Mouse (Mus musculus) layer of hippocampus, adult 18-20 months (tissue): Measurements from ENCODE around the gene Esrra. TPM values are rescaled to one million over a fixed set of nuclear protein-coding genes. Genes with fewer than 3 reads are reported as not detected.
"Not testable (repeated sequence)": the region's sequence is repeated elsewhere in the genome, so short reads cannot be mapped to it uniquely, and the experiment has no call there.

Experiments
- DNase-seq, 2 experiments: peaks; one replicate each; pipeline ENCODE4 v3.0.0; 2022; ENCODE audit warnings: low spot score in 2 of 2
- microRNA-seq, 2 experiments: library from miRNA; unstranded; fragments of <30 nt; microRNA quantifications; one replicate each; pipeline ENCODE4 v1.2.0; 2021
- total RNA-seq, 2 experiments: library from RNA; stranded (reverse); gene quantifications; 2 replicates each; pipeline ENCODE4 v1.2.3; 2021

The Esrra gene
- total RNA-seq, 2 experiments from 2014 or later: 59.5 to 59.6 TPM

- DNase-seq: no peak
These were observed 15.4 kb downstream of the Esrra start for GRCm38 (mm10) chr19:6906199-6906598.

- DNase-seq: no peak
These were observed 16.0 kb downstream of the Esrra start for GRCm38 (mm10) chr19:6905498-6906159.

- no peak for DNase-seq
These were observed 16.8 kb downstream of the Esrra start for GRCm38 (mm10) chr19:6904846-6905245.

- no peak for DNase-seq
These were observed 18.6 kb downstream of the Esrra start for GRCm38 (mm10) chr19:6903031-6903430.

- DNase-seq: no peak
These were observed 22.0 kb downstream of the Esrra start for GRCm38 (mm10) chr19:6899641-6900040.

GRCm38 (mm10) chr19:6895608-6896305, 25.9 kb downstream of the Esrra start:
- not testable (repeated sequence) for DNase-seq

GRCm38 (mm10) chr19:6893731-6894451, 27.7 kb downstream of the Esrra start:
- no peak for DNase-seq

GRCm38 (mm10) chr19:6892512-6892911, 29.1 kb downstream of the Esrra start:
- DNase-seq: no peak

- no peak for DNase-seq
These were observed 43.6 kb downstream of the Esrra start for GRCm38 (mm10) chr19:6877965-6878364.

- DNase-seq: no peak
These were observed 44.8 kb downstream of the Esrra start for GRCm38 (mm10) chr19:6876799-6877198.

- no peak for DNase-seq
These were observed 45.8 kb downstream of the Esrra start for GRCm38 (mm10) chr19:6875834-6876233.

- no peak for DNase-seq
These were observed 47.4 kb downstream of the Esrra start for GRCm38 (mm10) chr19:6874257-6874656.

GRCm38 (mm10) chr19:6872701-6873100, 48.9 kb downstream of the Esrra start:
- DNase-seq: no peak

- no peak for DNase-seq
These were observed 49.9 kb downstream of the Esrra start for GRCm38 (mm10) chr19:6871574-6872271.

- no peak for DNase-seq
These were observed 52.3 kb downstream of the Esrra start for GRCm38 (mm10) chr19:6869355-6869754.

- DNase-seq: no peak
These were observed 60.2 kb downstream of the Esrra start for GRCm38 (mm10) chr19:6861451-6861850.

Small RNA genes lying within 50 kb of the gene (microRNA-seq; reads per million reads assigned to microRNA genes)
- gene Mir6990: 6.0 to 6.2 reads per million in 2 experiments

Other genes with a start within 250 kb of the Esrra start
- 10 to 100 TPM; 36.2 to 43.7 TPM for gene Rps6ka4, start 81.2 kb downstream of the Esrra start, total RNA-seq
- 10 to 100 TPM; 13.8 to 16.1 TPM for gene Ccdc88b, start 63.6 kb downstream of the Esrra start, total RNA-seq
- 10 to 100 TPM; 43.1 to 53.9 TPM for gene Trmt112, start 12.1 kb downstream of the Esrra start, total RNA-seq
- gene Prdx5, start 11.7 kb downstream of the Esrra start, total RNA-seq: 100 to 1,000 TPM; 383 to 385 TPM
- gene Catsperz, start 3.6 kb upstream of the Esrra start, total RNA-seq: 10 to 100 TPM in 1 of 2 experiments, 1 to 10 TPM in 1; 8.2 to 12.6 TPM
- gene Kcnk4, start 12.7 kb upstream of the Esrra start, total RNA-seq: 10 to 100 TPM; 15.4 to 17.0 TPM
- 10 to 100 TPM; 37.8 to 44.4 TPM for gene Bad, start 20.0 kb upstream of the Esrra start, total RNA-seq
- 100 to 1,000 TPM; 105 to 108 TPM for gene Gpr137, start 20.7 kb upstream of the Esrra start, total RNA-seq
- gene Ppp1r14b, start 53.2 kb upstream of the Esrra start, total RNA-seq: 10 to 100 TPM; 60.8 to 61.9 TPM
- 10 to 100 TPM; 13.3 to 14.4 TPM for gene Plcb3, start 54.7 kb upstream of the Esrra start, total RNA-seq
- 10 to 100 TPM; 94.2 to 94.6 TPM for gene Fkbp2, start 58.7 kb upstream of the Esrra start, total RNA-seq
- 10 to 100 TPM; 95.2 to 95.4 TPM for gene Vegfb, start 65.8 kb upstream of the Esrra start, total RNA-seq
- gene Dnajc4, start 70.8 kb upstream of the Esrra start, total RNA-seq: 10 to 100 TPM; 24.7 to 27.9 TPM
- 10 to 100 TPM; 12.7 to 14.0 TPM for gene Nudt22, start 74.3 kb upstream of the Esrra start, total RNA-seq
- gene Trpt1, start 74.3 kb upstream of the Esrra start, total RNA-seq: 10 to 100 TPM; 17.2 to 17.8 TPM
- gene Fermt3, start 97.7 kb upstream of the Esrra start, total RNA-seq: 1 to 10 TPM; 4.2 to 5.1 TPM
- 100 to 1,000 TPM; 218 to 230 TPM for gene Stip1, start 118.2 kb upstream of the Esrra start, total RNA-seq
- 10 to 100 TPM; 22.9 to 23.7 TPM for gene Macrod1, start 135.0 kb upstream of the Esrra start, total RNA-seq
- gene Flrt1, start 183.9 kb upstream of the Esrra start, total RNA-seq: 10 to 100 TPM; 21.6 to 22.0 TPM